Mouse (Mus musculus) limb, embryonic 14.5 days (tissue): Measurements from ENCODE around the gene Gm21188. TPM values are rescaled to one million over a fixed set of nuclear protein-coding genes. Genes with fewer than 3 reads are reported as not detected.
A peak's percentile ranks its signal among the peaks of the same experiment; 100 is the strongest.
"Not testable (repeated sequence)": the region's sequence is repeated elsewhere in the genome, so short reads cannot be mapped to it uniquely, and the experiment has no call there.

Source experiments
- ATAC-seq: fragments of 200-750 bp; cut with Nextera tagmentation; 2 replicates; pipeline ENCODE4 v1.8.0; 2017; ENCODE audit warnings: low read depth, moderate number of reproducible peaks, moderate TSS enrichment; ENCODE audit not compliant: low FRiP score
- DNase-seq: peaks from one replicate; pipeline ENCODE4 v3.0.0-alpha.2; 2015; ENCODE audit warnings: low spot score
- H3K27ac ChIP-seq: fragments of 300-500 bp; sonication (generic); replicated peaks from 2 replicates; pipeline ENCODE4 v1.5.1; 2014; ENCODE audit warnings: low read depth, mild to moderate bottlenecking, low read length, moderate library complexity, mixed read lengths
- H3K27me3 ChIP-seq: fragments of 300-500 bp; sonication (generic); 2 replicates; pipeline ENCODE4 v1.6.1; 2014; ENCODE audit warnings: low read length, mixed read lengths; ENCODE audit not compliant: control insufficient read depth, insufficient read depth
- H3K36me3 ChIP-seq: fragments of 300-500 bp; sonication (generic); 2 replicates; pipeline ENCODE4 v1.6.1; 2014; ENCODE audit warnings: mild to moderate bottlenecking, low read length, moderate library complexity, mixed read lengths; ENCODE audit not compliant: control insufficient read depth, insufficient read depth
- H3K4me1 ChIP-seq: fragments of 300-500 bp; sonication (generic); 2 replicates; pipeline ENCODE4 v1.6.1; 2014; ENCODE audit warnings: antibody characterized with exemption, low read length, mixed read lengths; ENCODE audit not compliant: control insufficient read depth, insufficient read depth
- H3K4me2 ChIP-seq: fragments of 300-500 bp; sonication (generic); replicated peaks from 2 replicates; pipeline ENCODE4 v1.6.1; 2014; ENCODE audit warnings: low read depth, mild to moderate bottlenecking, low read length, moderate library complexity; ENCODE audit not compliant: severe bottlenecking
- H3K4me3 ChIP-seq: fragments of 300-500 bp; sonication (generic); replicated peaks from 2 replicates; pipeline ENCODE4 v1.5.1; 2014; ENCODE audit warnings: low read length
- H3K9ac ChIP-seq: fragments of 300-500 bp; sonication (generic); 2 replicates; pipeline ENCODE4 v1.6.1; 2014; ENCODE audit warnings: mild to moderate bottlenecking, low read depth, low read length, moderate library complexity; ENCODE audit not compliant: severe bottlenecking
- H3K9me3 ChIP-seq: fragments of 300-500 bp; sonication (generic); 2 replicates; pipeline ENCODE4 v1.6.1; 2016; ENCODE audit warnings: low read length; ENCODE audit not compliant: control insufficient read depth
- WGBS: fragments of 180-500 bp; shearing (Covaris S2); extraction: QIAGEN DNeasy Blood & Tissue Kit; methylation state at CpG from one replicate; pipeline ENCODE4 v1.1.7; 2014; 5-methylcytosine and 5-hydroxymethylcytosine counted together
- polyA plus RNA-seq, 2 experiments: library from polyadenylated mRNA; depleted of rRNA in 1 of 2; stranded (reverse) in 1 of 2; unstranded in 1 of 2; fragments of >200 nt; fragmentation: Nextera tagmentation in 1 of 2; extraction: Ambion mirVana in 1 of 2; gene quantifications; 2 replicates each; pipeline versions ENCODE4 v1.2.1 to v1.2.3; 2012 to 2014

The Gm21188 gene
- polyA plus RNA-seq (2012; rRNA removed) (0.03 TPM in 1 of 2 replicates, not detected in the other), polyA plus RNA-seq (2014; fragmentation: Nextera tagmentation; extraction: Ambion mirVana) (0.19 TPM in 1 of 2 replicates, not detected in the other)

GRCm38 (mm10) chr13:120052085-120052484 lies at the start of gene Gm21188:
Gene Gm21188 (minus strand): TSS chr13:120052194.
- H3K4me1 ChIP-seq, DNase-seq, H3K4me2 ChIP-seq, H3K27ac ChIP-seq, H3K27me3 ChIP-seq, ATAC-seq, H3K4me3 ChIP-seq, H3K36me3 ChIP-seq, H3K9ac ChIP-seq, H3K9me3 ChIP-seq: not testable (repeated sequence)

GRCm38 (mm10) chr13:120099327-120099726 lies 47.3 kb upstream of the Gm21188 start:
- H3K27me3 ChIP-seq, H3K9ac ChIP-seq, DNase-seq, H3K9me3 ChIP-seq, H3K4me1 ChIP-seq, H3K27ac ChIP-seq, H3K4me2 ChIP-seq, H3K36me3 ChIP-seq, ATAC-seq, H3K4me3 ChIP-seq: not testable (repeated sequence)
- WGBS: no CpG with 5 or more reads among the region's 5 CpGs

DNA sequence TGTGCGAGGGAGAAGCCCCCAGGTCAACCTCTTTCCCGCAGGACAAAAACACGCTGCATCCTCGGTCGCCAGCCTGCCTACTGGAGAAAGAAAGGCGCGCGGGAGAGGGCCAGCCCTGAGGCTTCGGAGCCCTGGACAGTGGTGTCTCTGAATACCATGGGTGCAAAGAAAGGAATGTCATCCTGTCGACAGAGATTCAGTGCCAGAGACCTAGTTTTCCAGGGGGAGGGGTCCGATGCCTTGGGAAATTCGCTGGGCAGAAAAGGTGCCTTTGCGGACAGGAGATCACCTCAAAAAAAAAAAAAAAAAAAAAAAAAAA lies 44.9 kb upstream of the Gm21188 start:
- not testable (repeated sequence) for DNase-seq, H3K9ac ChIP-seq, H3K4me2 ChIP-seq, H3K4me3 ChIP-seq, H3K4me1 ChIP-seq, H3K36me3 ChIP-seq, H3K27ac ChIP-seq, H3K9me3 ChIP-seq, H3K27me3 ChIP-seq
- WGBS: 0% methylated on average over 5 of the region's 13 CpGs
- ATAC-seq: peak; percentile 27; the same call in 1 of the 2 replicates

DNA sequence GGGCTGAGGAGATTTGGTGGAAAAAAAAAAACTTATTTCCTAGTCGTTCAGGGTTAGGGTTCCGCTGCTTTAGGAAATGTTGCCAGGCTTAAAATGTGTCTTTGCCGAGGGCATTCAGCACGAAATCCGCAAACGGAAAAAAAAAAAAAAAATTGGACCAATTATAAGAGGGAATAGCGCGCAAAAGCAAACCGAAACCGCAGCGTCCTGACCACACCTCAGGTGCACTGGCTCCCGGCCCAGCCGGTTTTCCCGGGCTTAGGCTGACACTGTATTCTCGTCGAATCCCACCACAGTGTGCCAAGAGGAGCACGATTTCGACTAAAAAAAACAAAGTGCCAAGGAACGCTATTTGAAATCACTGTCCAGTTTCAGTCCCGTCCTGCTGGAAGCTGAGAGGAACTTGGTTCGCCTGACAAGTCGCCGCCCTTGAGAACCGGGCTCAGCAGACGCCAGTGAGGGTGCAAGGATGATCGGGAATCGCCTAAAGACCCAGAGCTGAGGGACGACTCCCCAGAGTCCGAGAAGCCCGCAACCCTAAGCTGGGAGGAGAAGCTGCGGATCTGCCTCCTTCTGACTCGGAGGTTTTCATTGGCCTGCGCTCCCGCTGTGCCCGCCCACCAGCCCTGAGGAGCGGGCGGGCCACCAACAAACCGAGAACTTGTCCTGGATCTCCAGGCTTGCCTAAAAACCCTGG lies 44.4 kb upstream of the Gm21188 start:
- H3K4me3 ChIP-seq: peak overlapping the region; percentile 17; the same call in 1 of the 2 replicates
- DNase-seq (peak; percentile 2), ATAC-seq (peak; percentile 69)
- not testable (repeated sequence) for H3K27ac ChIP-seq, H3K4me1 ChIP-seq, H3K9ac ChIP-seq, H3K9me3 ChIP-seq, H3K36me3 ChIP-seq, H3K27me3 ChIP-seq
- 2% methylated on average over 22 of the region's 38 CpGs for WGBS
- peak overlapping the region; percentile 19; the same call in 1 of the 2 replicates for H3K4me2 ChIP-seq

DNA sequence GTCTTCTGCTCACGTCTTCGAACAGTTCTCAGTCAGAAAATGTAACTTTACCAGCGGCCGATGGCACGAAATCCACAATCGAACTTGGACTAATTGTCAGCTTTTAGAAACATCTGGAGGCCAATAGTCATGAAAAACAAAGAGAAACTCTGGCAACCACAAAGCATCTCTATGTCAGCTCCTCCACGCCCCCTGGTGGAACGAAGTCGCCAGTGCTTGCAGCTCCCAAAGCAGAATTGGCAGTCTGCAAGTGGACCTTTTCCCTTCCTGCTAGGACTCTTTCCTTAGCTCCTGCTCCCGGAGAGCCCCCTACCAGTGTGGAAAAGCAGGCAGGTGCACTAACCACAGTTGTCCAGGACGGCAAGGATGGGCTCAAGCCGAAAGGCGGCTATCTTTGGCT lies 41.0 kb upstream of the Gm21188 start:
- no CpG with 5 or more reads among the region's 13 CpGs for WGBS

GRCm38 (mm10) chr13:120079644-120080043 lies 27.6 kb upstream of the Gm21188 start:
- not testable (repeated sequence) for H3K9me3 ChIP-seq, H3K4me2 ChIP-seq, DNase-seq, ATAC-seq, H3K4me1 ChIP-seq, H3K27ac ChIP-seq, H3K27me3 ChIP-seq, H3K9ac ChIP-seq, H3K36me3 ChIP-seq, H3K4me3 ChIP-seq
- no CpG with 5 or more reads among the region's 1 CpGs for WGBS

More for the DNA sequence above, 41.0 kb upstream of the Gm21188 start:
- H3K36me3 ChIP-seq, H3K27me3 ChIP-seq, H3K4me1 ChIP-seq, H3K9me3 ChIP-seq, H3K4me2 ChIP-seq, DNase-seq, H3K9ac ChIP-seq, H3K27ac ChIP-seq, ATAC-seq, H3K4me3 ChIP-seq: not testable (repeated sequence)

GRCm38 (mm10) chr13:120070878-120071277 lies 18.9 kb upstream of the Gm21188 start:
- WGBS: no CpG with 5 or more reads among the region's 13 CpGs
- H3K36me3 ChIP-seq, H3K4me1 ChIP-seq, ATAC-seq, H3K4me2 ChIP-seq, H3K9me3 ChIP-seq, DNase-seq, H3K27ac ChIP-seq, H3K9ac ChIP-seq, H3K4me3 ChIP-seq, H3K27me3 ChIP-seq: not testable (repeated sequence)

- DNase-seq, H3K9me3 ChIP-seq, H3K9ac ChIP-seq, H3K27me3 ChIP-seq, ATAC-seq, H3K36me3 ChIP-seq, H3K27ac ChIP-seq, H3K4me1 ChIP-seq, H3K4me3 ChIP-seq, H3K4me2 ChIP-seq: not testable (repeated sequence)
- no CpG with 5 or more reads among the region's 12 CpGs for WGBS
Measured at GRCm38 (mm10) chr13:120070012-120070598, 18.1 kb upstream of the Gm21188 start.
